Mouse (Mus musculus) c-Kit-positive CD71-negative TER-119-negative erythroid progenitor cells, embryonic 14.5 days (primary cell): ENCODE measurements at regions not wholly inside any gene's neighbourhood (a gene's known extent, or its start where the extent isn't known, plus 50 kb on each side); places are given as distances from the start of the nearest gene placed in this dataset.
"Not testable (repeated sequence)": the region's sequence is repeated elsewhere in the genome, so short reads cannot be mapped to it uniquely, and the experiment has no call there.

ENCODE experiments used
- DNase-seq: peaks from one replicate; pipeline ENCODE4 v3.0.0-alpha.2; 2013; ENCODE audit warnings: low read depth

GRCm38 (mm10) chr10:91447974-91448703 lies 267.0 kb upstream of the Tmpo start:
- no peak for DNase-seq

GRCm38 (mm10) chr10:91443321-91443720 lies 262.2 kb upstream of the Tmpo start:
- DNase-seq = no peak

- no peak for DNase-seq
Measured at GRCm38 (mm10) chr10:91440051-91440450, 258.9 kb upstream of the Tmpo start.

GRCm38 (mm10) chr10:91437917-91438316 lies 256.8 kb upstream of the Tmpo start:
- no peak for DNase-seq

GRCm38 (mm10) chr10:91436091-91436569 lies 255.0 kb upstream of the Tmpo start:
- no peak for DNase-seq

- no peak for DNase-seq
Measured at GRCm38 (mm10) chr10:91430281-91430680, 249.2 kb upstream of the Tmpo start.

GRCm38 (mm10) chr10:91426584-91426983 lies 245.5 kb upstream of the Tmpo start:
- no peak for DNase-seq

GRCm38 (mm10) chr10:91425625-91426385 lies 244.7 kb upstream of the Tmpo start:
- DNase-seq = not testable (repeated sequence)

- no peak for DNase-seq
Measured at GRCm38 (mm10) chr10:91424786-91425185, 243.7 kb upstream of the Tmpo start.

- no peak for DNase-seq
Measured at GRCm38 (mm10) chr10:91387255-91387654, 206.1 kb upstream of the Tmpo start.

GRCm38 (mm10) chr10:91384372-91384771 lies 203.3 kb upstream of the Tmpo start:
- DNase-seq = no peak

GRCm38 (mm10) chr10:91376683-91377082 lies 195.6 kb upstream of the Tmpo start:
- no peak for DNase-seq

GRCm38 (mm10) chr10:91367488-91367887 lies 186.4 kb upstream of the Tmpo start:
- no peak for DNase-seq

- DNase-seq = no peak
Measured at GRCm38 (mm10) chr10:91362587-91362986, 181.5 kb upstream of the Tmpo start.

- no peak for DNase-seq
Measured at GRCm38 (mm10) chr10:91361621-91362020, 180.5 kb upstream of the Tmpo start.

- no peak for DNase-seq
Measured at GRCm38 (mm10) chr10:91345465-91345864, 164.3 kb upstream of the Tmpo start.

- no peak for DNase-seq
Measured at GRCm38 (mm10) chr10:91342083-91342482, 161.0 kb upstream of the Tmpo start.

GRCm38 (mm10) chr10:91339361-91339760 lies 158.2 kb upstream of the Tmpo start:
- DNase-seq = no peak

GRCm38 (mm10) chr10:91326661-91327312 lies 145.7 kb upstream of the Tmpo start:
- no peak for DNase-seq

- no peak for DNase-seq
Measured at GRCm38 (mm10) chr10:91326144-91326655, 145.1 kb upstream of the Tmpo start.

GRCm38 (mm10) chr10:91321226-91321625 lies 140.1 kb upstream of the Tmpo start:
- DNase-seq = no peak

GRCm38 (mm10) chr10:91319442-91320112 lies 138.5 kb upstream of the Tmpo start:
- DNase-seq = no peak
